Mouse (Mus musculus) kidney, embryonic 16.5 days (tissue): ENCODE results near the gene Scfd2. TPM values are rescaled to one million over a fixed set of nuclear protein-coding genes. Genes with fewer than 3 reads are reported as not detected.

Experiments
- ATAC-seq: fragments of 200-750 bp; cut with Nextera tagmentation; 2 replicates; pipeline ENCODE4 v1.8.0; 2017; ENCODE audit warnings: moderate TSS enrichment; ENCODE audit not compliant: low FRiP score, low TSS enrichment
- H3K27ac ChIP-seq: fragments of 300-500 bp; sonication (generic); 2 replicates; pipeline ENCODE4 v1.5.1; 2014; ENCODE audit warnings: low read length
- H3K27me3 ChIP-seq: fragments of 300-500 bp; sonication (generic); 2 replicates; pipeline ENCODE4 v1.6.1; 2014; ENCODE audit warnings: low read length, control low read depth, mixed read lengths; ENCODE audit not compliant: insufficient read depth
- H3K36me3 ChIP-seq: fragments of 300-500 bp; sonication (generic); 2 replicates; pipeline ENCODE4 v1.6.1; 2014; ENCODE audit warnings: low read length, control low read depth, mixed read lengths; ENCODE audit not compliant: insufficient read depth
- H3K4me1 ChIP-seq: fragments of 300-500 bp; sonication (generic); 2 replicates; pipeline ENCODE4 v1.6.1; 2014; ENCODE audit warnings: low read length, control low read depth, mixed read lengths; ENCODE audit not compliant: insufficient read depth
- H3K4me2 ChIP-seq: fragments of 300-500 bp; sonication (generic); replicated peaks from 2 replicates; pipeline ENCODE4 v1.6.1; 2014; ENCODE audit warnings: low read depth, low read length
- H3K4me3 ChIP-seq: fragments of 300-500 bp; sonication (generic); 2 replicates; pipeline ENCODE4 v1.5.1; 2014; ENCODE audit warnings: mild to moderate bottlenecking, low read length
- H3K9ac ChIP-seq: fragments of 300-500 bp; sonication (generic); replicated peaks from 2 replicates; pipeline ENCODE4 v1.6.1; 2014; ENCODE audit warnings: low read length
- H3K9me3 ChIP-seq: fragments of 300-500 bp; sonication (generic); 2 replicates; pipeline ENCODE4 v1.6.1; 2016; ENCODE audit warnings: low read length, control low read depth
- WGBS: fragments of 180-500 bp; shearing (Covaris S2); extraction: QIAGEN DNeasy Blood & Tissue Kit; methylation state at CpG from one replicate; pipeline ENCODE4 v1.1.7; 2014; 5-methylcytosine and 5-hydroxymethylcytosine counted together
- polyA plus RNA-seq: library from polyadenylated mRNA; unstranded; fragments of >200 nt; fragmentation: Nextera tagmentation; extraction: Ambion mirVana; gene quantifications from 2 replicates; pipeline ENCODE4 v1.2.1, GENCODE M21; 2015

Scfd2 gene
- polyA plus RNA-seq, 1 experiment from 2014 or later, result 17.9 TPM

- Histone ChIP-seq H3K36me3 (no peaks in the 10 kb centered on the region), H3K4me1 (peaks cover 5% of the 10 kb centered on the region; the same call in 1 of the 2 replicates), H3K9me3 (no peaks in the 10 kb centered on the region), H3K4me2 (no peak overlapping the region), H3K27ac (no peak overlapping the region), H3K27me3 (no peaks in the 10 kb centered on the region), H3K9ac (no peak overlapping the region), H3K4me3 (no peak overlapping the region)
- 77% methylated on average over 3 of the region's 3 CpGs for WGBS
- ATAC-seq, result no peak
Measured at GRCm38 (mm10) chr5:74470819-74471218, 60.7 kb downstream of the Scfd2 start.

DNA sequence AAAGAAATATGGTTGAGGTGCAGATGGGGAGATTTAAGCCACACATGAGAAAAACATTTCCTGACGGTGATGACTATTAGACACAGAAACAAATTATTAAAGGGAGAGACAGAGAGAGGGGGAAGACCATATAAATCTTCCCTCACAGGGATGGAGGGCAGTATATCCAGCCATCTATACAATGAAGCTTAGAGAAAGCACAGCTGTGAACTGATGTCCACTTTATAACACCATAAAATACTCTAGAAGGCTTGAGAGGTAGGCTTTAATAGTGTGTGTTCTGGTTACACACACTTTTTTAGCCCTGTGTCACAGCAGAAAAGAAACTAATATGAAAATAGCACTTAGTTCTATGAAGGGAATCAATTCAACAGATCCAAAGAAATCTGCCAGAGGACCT lies 61.9 kb downstream of the Scfd2 start:
- no peaks in the 10 kb centered on the region for H3K27me3 ChIP-seq
- H3K36me3 ChIP-seq, result no peaks in the 10 kb centered on the region
- H3K4me1 ChIP-seq, result peaks cover 5% of the 10 kb centered on the region; the same call in 1 of the 2 replicates
- H3K4me2 ChIP-seq, result no peak overlapping the region
- H3K9ac ChIP-seq, result no peak overlapping the region
- ATAC-seq, result no peak
- 27% methylated on average over 1 of the region's 1 CpGs for WGBS
- H3K9me3 ChIP-seq, result no peaks in the 10 kb centered on the region
- H3K27ac ChIP-seq, result peak overlapping the region; percentile 56
- H3K4me3 ChIP-seq, result no peak overlapping the region

GRCm38 (mm10) chr5:74467753-74468152 lies 63.8 kb downstream of the Scfd2 start:
- Histone ChIP-seq H3K27ac (no peak overlapping the region), H3K9me3 (no peaks in the 10 kb centered on the region), H3K9ac (no peak overlapping the region), H3K27me3 (no peaks in the 10 kb centered on the region), H3K36me3 (no peaks in the 10 kb centered on the region), H3K4me3 (no peak overlapping the region), H3K4me2 (no peak overlapping the region), H3K4me1 (peaks cover 5% of the 10 kb centered on the region; the same call in 1 of the 2 replicates)
- no peak for ATAC-seq
- 29% methylated on average over 3 of the region's 3 CpGs for WGBS

- no peaks in the 10 kb centered on the region for H3K36me3 ChIP-seq
- ATAC-seq, result no peak
- 70% methylated on average over 2 of the region's 2 CpGs for WGBS
- H3K4me1 ChIP-seq, result no peaks in the 10 kb centered on the region
- no peak overlapping the region for H3K4me2 ChIP-seq
- peak overlapping the region; percentile 75; the same call in 1 of the 2 replicates for H3K27ac ChIP-seq
- H3K9ac ChIP-seq, result no peak overlapping the region
- no peaks in the 10 kb centered on the region for H3K27me3 ChIP-seq
- no peaks in the 10 kb centered on the region for H3K9me3 ChIP-seq
- H3K4me3 ChIP-seq, result no peak overlapping the region
Measured at GRCm38 (mm10) chr5:74456759-74457158, 74.8 kb downstream of the Scfd2 start.

- no peaks in the 10 kb centered on the region for H3K27me3 ChIP-seq
- no peak overlapping the region for H3K9ac ChIP-seq
- H3K4me1 ChIP-seq, result no peaks in the 10 kb centered on the region
- no peaks in the 10 kb centered on the region for H3K9me3 ChIP-seq
- ATAC-seq, result peak; percentile 87
- H3K4me2 ChIP-seq, result no peak overlapping the region
- WGBS, result 70% methylated on average over 6 of the region's 6 CpGs
- peak overlapping the region; percentile 54 for H3K27ac ChIP-seq
- no peak overlapping the region for H3K4me3 ChIP-seq
- no peaks in the 10 kb centered on the region for H3K36me3 ChIP-seq
Measured at GRCm38 (mm10) chr5:74455510-74456269, 75.9 kb downstream of the Scfd2 start.

DNA sequence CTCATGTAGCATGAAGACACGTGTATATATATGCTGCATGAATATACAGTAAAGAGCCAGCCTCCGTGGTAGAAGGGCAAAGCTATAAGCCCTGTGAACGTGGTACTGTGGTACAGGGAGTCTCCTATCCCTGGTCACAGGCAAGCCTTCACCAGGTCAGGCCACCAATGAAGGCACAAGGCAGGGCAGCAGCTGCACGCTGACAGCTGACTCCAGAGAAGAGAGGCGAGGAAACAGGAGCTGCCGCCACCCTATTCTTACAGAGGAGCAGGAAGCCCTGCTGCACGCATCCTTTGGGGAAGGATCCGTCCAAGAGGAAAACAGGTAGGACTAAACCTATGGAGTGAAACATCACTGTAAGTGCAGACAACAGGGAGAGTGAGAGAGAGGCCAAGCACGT lies 76.5 kb downstream of the Scfd2 start:
- no peaks in the 10 kb centered on the region for H3K4me1 ChIP-seq
- no peak overlapping the region for H3K4me3 ChIP-seq
- no peak for ATAC-seq
- H3K9ac ChIP-seq, result no peak overlapping the region
- peak overlapping the region; percentile 54 for H3K27ac ChIP-seq
- H3K27me3 ChIP-seq, result no peaks in the 10 kb centered on the region
- WGBS, result 84% methylated on average over 9 of the region's 9 CpGs
- no peaks in the 10 kb centered on the region for H3K36me3 ChIP-seq
- H3K4me2 ChIP-seq, result no peak overlapping the region
- H3K9me3 ChIP-seq, result no peaks in the 10 kb centered on the region

GRCm38 (mm10) chr5:74450977-74451376 lies 80.6 kb downstream of the Scfd2 start:
- 61% methylated on average over 5 of the region's 5 CpGs for WGBS
- Histone ChIP-seq H3K27ac (no peak overlapping the region), H3K27me3 (no peaks in the 10 kb centered on the region), H3K9me3 (no peaks in the 10 kb centered on the region), H3K4me3 (no peak overlapping the region), H3K4me1 (no peaks in the 10 kb centered on the region), H3K36me3 (no peaks in the 10 kb centered on the region), H3K9ac (no peak overlapping the region), H3K4me2 (no peak overlapping the region)
- no peak for ATAC-seq

- ATAC-seq, result no peak
Measured at GRCm38 (mm10) chr5:74447517-74448334, 83.8 kb downstream of the Scfd2 start.

DNA sequence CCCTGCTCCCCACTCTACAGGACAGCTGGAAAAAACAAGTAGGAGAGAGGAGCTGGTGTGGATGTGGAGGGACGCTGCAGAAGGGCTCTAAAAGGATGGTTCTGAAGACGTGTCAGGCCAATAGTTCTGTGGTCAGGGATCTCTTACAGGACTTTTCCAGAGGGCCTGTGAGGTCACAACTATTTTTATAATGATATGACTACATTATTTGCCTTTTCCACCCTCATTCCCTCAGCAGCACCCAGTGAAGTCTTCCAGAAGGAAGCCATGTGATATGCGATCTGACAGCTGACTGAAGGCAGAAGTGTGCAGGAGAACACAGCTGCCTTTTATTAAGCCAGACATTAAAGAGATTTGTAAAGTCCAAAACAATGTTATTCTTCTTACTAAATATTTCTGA lies 85.7 kb downstream of the Scfd2 start:
- H3K36me3 ChIP-seq, result no peaks in the 10 kb centered on the region
- H3K27ac ChIP-seq, result no peak overlapping the region
- H3K4me1 ChIP-seq, result no peaks in the 10 kb centered on the region
- no peak overlapping the region for H3K4me2 ChIP-seq
- H3K9me3 ChIP-seq, result no peaks in the 10 kb centered on the region
- H3K9ac ChIP-seq, result no peak overlapping the region
- no peak for ATAC-seq
- no peaks in the 10 kb centered on the region for H3K27me3 ChIP-seq
- 57% methylated on average over 3 of the region's 3 CpGs for WGBS
- H3K4me3 ChIP-seq, result no peak overlapping the region

More at GRCm38 (mm10) chr5:74447517-74448334, 83.8 kb downstream of the Scfd2 start:
- Histone ChIP-seq H3K36me3 (no peaks in the 10 kb centered on the region), H3K27ac (no peak overlapping the region), H3K4me1 (no peaks in the 10 kb centered on the region), H3K4me2 (no peak overlapping the region), H3K27me3 (no peaks in the 10 kb centered on the region), H3K9ac (no peak overlapping the region), H3K4me3 (no peak overlapping the region), H3K9me3 (no peaks in the 10 kb centered on the region)
- 63% methylated on average over 10 of the region's 10 CpGs for WGBS

- H3K4me1 ChIP-seq, result peaks cover 7% of the 10 kb centered on the region; the same call in 1 of the 2 replicates
- no peak overlapping the region for H3K4me2 ChIP-seq
- H3K27ac ChIP-seq, result no peak overlapping the region
- no peak overlapping the region for H3K4me3 ChIP-seq
- no peaks in the 10 kb centered on the region for H3K9me3 ChIP-seq
- no peaks in the 10 kb centered on the region for H3K27me3 ChIP-seq
- H3K36me3 ChIP-seq, result no peaks in the 10 kb centered on the region
- 82% methylated on average over 8 of the region's 8 CpGs for WGBS
- no peak for ATAC-seq
- H3K9ac ChIP-seq, result no peak overlapping the region
Measured at GRCm38 (mm10) chr5:74438353-74438752, 93.2 kb downstream of the Scfd2 start.
